Mouse (Mus musculus): Measurements from ENCODE around the gene Ripk3.
A peak's percentile ranks its signal among the peaks of the same experiment; 100 is the strongest.

The Ripk3 gene

GRCm38 (mm10) chr14:55795380-55796163 lies 6.9 kb upstream of the Ripk3 start:
- peak; percentile 43 to 56 for DNase-seq

DNA sequence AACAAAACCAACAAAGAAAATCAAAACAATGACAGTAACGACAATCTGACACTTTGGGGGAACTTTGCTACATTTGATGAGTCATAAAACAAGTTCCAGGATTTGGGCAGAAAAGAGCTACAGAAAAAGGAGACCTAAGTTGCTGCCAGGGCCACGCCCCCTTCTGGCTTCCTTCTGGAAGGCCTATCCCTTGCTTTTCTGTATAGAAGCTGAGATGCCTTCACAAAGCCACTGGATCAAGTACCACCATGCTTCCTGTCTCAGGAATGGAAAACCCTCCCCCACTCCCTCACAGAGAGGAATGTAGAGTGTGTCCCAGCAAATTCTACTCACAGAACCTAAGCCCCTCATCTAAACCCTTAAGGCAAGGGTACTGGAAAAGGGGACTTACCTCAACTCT lies 5.3 kb upstream of the Ripk3 start:
- DNase-seq = peak in 1 of 2 experiments; percentile 18

DNA sequence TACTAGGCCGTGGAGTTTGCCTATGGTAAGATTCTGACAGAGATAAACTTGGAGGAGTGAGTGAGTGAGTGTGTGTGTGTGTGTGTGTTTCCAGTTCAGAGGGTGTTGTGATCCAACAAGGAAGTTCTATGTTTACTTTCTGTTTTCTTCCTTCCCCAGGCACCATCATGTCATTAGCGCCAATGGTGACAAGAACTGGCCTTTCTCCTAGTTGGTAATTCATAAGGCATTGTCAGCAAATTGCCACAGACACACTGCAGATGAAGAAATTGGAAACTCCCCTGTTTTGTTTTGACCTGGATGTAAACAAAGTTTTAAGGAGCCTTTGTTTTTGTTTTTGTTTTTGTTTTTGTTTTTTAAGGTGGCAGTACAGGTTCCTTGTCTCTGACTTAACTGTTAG lies 4.8 kb upstream of the Ripk3 start:
- DNase-seq = peak in 1 of 2 experiments; percentile 3

GRCm38 (mm10) chr14:55787731-55788130 lies 934 bp downstream of the Ripk3 start:
- DNase-seq = peak; percentile 5 to 21

- DNase-seq = peak; percentile 26 to 34
Observed at GRCm38 (mm10) chr14:55785195-55785594, 3.5 kb downstream of the Ripk3 start.

- DNase-seq = peak; percentile 54 to 60
Observed at GRCm38 (mm10) chr14:55783958-55784235, 4.8 kb downstream of the Ripk3 start, which contains the start of gene Adcy4. Gene Adcy4, minus strand, starts transcription at chr14:55784095.

GRCm38 (mm10) chr14:55783171-55783957 lies 5.3 kb downstream of the Ripk3 start:
- peak; percentile 40 for DNase-seq

DNA sequence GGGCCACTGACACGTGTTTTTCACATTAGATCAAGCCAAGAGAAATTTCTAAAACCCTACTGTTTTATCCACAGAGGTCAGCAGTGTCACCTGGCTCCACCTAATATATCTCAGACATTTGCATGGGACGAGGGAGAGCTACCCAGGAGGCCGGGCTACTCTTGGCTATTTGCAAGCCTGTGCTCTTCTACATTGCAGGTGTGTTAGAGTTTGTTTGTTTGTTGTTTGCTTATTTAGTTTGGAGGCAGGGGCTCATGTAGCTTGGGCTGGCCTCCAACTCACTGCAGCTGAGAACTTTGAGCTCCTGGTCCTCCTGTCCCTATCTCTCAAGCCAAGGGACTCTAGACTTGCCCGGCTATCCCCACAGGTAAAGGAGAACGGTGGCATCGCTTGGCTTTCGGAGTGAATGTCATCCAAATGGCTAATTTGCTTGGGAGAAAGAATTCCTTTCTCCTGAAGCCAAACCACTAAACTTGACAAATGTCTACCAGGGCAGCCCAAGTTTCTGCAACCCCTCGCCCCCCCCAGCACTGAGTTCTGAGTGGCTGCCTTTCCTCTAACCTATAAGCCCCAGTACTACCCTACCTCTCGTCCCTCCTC lies 6.2 kb downstream of the Ripk3 start:
- DNase-seq = peak in 1 of 2 experiments; percentile 16

DNA sequence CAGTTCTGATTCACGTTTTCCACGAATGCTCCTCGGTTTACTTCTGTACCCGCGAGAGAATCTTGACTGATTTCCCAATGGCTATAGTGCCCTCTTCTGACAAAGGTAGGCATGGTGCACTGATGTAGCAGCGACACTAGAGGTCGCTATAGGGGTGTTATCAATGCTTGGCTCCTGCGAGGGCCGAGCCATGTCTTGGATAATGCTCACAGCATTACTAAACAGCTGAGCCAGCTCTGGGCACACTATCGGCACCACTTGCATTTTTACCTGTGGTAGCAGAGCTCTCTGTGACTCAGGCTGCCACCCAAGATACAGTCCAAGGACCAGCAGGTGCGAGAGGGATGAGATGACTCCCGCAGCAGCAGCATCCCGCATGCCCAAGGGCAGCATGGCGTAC lies 7.4 kb downstream of the Ripk3 start:
- DNase-seq = peak; percentile 68 to 80

- DNase-seq = peak; percentile 3 to 17
Observed at GRCm38 (mm10) chr14:55780736-55781135, 7.9 kb downstream of the Ripk3 start.

DNA sequence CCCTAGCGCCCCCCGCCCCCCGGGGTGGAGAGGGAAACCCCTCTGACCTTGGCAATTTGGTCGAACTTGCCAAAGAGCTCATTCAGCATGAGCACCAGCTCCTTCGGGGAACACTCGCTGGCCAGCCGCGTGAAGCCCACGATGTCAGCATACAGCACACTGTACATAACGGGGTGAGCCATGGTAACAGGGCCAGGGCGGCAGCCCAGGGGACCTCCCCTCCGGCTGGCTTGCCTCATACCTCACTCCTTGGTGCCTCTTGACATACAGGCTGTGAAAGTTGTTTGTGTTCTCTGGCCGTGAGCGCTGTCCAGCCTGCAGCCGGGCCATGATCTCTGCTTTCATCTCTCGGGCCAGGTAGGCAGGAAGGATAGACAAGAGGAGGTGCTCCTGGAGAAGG lies 9.0 kb downstream of the Ripk3 start:
- peak in 1 of 2 experiments; percentile 54 for DNase-seq

GRCm38 (mm10) chr14:55778686-55779085 lies 10.0 kb downstream of the Ripk3 start:
- peak in 1 of 2 experiments; percentile 19 for DNase-seq

- DNase-seq = peak in 1 of 2 experiments; percentile 20
Observed at GRCm38 (mm10) chr14:55777806-55778205, 10.9 kb downstream of the Ripk3 start.

DNA sequence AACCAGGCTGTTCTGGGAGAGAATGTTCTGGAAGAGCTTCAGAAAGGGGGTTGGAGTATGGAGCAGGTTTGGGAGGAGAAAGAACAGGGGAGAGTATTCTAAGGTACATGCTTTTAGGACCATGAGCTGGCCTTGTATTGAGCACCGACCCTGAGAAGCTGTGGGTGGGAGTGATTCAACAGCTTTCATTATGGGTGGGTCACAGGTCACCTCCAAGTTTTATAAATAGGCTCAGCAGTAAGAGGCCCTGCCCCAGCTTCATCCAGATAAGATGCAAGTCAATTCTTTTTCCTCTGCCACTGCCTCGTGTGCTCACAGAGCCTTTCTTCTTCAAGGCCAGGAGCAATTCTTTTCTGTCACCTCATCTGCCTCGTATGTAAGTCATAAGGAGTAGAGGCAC lies 11.5 kb downstream of the Ripk3 start:
- peak in 1 of 2 experiments; percentile 8 for DNase-seq

DNA sequence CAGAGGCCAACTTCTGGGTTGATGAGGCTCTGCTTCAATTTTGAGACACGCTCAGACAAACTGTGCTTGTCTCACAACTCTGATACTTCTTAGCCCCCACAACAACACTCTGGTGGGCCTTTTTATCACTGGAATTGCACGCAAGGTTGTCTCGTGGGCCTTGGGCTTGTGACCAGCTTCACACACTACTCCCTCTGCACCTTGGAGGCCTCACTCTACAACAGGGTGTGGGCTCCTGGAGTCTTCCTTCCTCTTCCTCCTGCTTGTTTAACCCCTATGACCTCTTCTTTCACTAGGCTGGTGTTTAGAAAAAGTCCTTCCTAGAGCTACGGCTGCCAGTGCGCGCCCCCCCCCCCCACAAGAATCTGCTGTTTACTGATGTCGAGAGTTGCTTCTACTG lies 12.0 kb downstream of the Ripk3 start:
- DNase-seq = peak in 1 of 2 experiments; percentile 18

DNA sequence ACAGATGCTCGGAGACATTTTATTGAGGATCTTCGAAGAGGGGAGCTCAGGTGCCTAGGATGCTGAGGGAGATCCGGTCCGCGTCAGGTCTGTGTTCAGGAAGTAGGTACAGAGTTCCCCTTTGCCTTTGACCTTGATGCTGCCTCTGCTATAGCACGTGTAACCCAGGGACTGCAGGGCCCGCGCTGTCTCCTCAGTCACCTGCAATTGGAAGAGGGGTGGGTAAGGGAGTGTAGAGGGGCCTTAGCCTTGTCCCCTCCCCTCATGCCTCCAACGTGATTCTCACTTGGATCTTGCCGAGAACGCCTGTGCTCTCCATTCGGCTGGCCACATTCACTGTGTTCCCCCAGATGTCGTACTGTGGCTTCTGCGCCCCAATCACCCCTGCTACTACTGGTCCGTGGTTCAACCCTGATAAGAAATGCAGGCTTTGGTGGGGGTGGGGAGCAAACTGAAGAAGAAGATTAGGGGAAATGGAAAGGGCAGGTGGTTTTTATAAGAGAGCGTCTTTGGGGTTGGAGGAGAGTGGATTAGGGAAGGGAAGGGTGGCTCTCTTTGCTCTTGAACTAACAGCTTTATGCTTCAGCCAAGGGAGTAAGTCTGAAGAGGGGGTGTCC lies 19.5 kb downstream of the Ripk3 start:
- no peak for DNase-seq

DNA sequence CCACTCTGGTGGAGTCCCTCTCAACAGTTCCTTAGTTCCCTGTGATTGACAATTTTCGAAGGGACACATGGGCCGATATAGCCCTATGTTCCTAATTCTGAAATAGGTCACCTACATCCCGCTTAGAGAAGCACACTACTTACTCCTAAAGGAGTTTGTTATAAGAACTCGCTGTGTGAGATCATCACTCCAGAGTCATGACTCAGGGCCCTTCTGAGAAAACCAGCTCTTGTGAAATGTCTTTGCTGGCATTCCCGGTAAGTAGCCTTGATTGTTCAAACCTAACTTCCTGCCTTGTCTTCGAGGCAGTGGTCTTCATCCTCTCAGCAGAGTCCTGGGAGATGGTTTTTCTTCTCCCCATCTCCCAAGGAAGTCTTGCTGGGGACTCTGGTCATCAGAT lies 20.1 kb downstream of the Ripk3 start:
- DNase-seq = no peak

DNA sequence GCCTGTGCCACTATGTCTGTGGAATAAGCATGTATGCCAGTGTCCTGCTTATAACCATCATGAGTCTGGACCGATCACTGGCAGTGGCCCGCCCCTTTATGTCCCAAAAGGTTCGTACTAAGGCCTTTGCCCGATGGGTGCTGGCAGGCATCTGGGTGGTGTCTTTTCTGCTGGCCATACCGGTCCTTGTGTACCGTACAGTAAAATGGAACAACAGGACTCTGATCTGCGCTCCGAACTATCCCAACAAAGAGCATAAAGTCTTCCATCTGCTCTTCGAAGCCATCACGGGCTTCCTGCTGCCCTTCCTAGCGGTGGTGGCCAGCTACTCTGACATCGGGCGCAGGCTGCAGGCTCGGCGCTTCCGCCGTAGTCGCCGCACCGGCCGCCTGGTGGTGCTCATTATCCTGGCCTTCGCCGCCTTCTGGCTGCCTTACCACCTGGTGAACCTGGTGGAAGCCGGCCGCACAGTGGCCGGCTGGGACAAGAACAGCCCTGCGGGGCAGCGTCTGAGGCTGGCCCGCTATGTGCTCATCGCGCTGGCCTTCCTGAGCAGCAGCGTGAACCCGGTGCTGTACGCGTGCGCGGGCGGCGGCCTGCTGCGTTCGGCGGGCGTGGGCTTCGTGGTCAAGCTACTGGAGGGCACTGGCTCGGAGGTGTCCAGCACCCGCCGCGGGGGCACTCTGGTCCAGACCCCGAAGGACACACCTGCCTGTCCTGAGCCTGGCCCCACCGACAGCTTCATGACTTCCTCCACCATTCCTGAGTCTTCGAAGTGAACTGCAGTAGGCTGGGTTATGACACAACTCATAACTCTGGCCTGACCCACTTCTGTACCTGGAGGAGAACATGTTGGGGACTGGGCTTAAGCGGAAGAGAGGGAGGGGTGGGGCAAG lies 20.9 kb downstream of the Ripk3 start:
- DNase-seq = peak; percentile 79 to 81

- peak in 1 of 2 experiments; percentile 26 for DNase-seq
Observed at GRCm38 (mm10) chr14:55765696-55766095, 23.0 kb downstream of the Ripk3 start, which contains the start of gene Ltb4r1. Gene Ltb4r1, plus strand, starts transcription at chr14:55765962.

DNA sequence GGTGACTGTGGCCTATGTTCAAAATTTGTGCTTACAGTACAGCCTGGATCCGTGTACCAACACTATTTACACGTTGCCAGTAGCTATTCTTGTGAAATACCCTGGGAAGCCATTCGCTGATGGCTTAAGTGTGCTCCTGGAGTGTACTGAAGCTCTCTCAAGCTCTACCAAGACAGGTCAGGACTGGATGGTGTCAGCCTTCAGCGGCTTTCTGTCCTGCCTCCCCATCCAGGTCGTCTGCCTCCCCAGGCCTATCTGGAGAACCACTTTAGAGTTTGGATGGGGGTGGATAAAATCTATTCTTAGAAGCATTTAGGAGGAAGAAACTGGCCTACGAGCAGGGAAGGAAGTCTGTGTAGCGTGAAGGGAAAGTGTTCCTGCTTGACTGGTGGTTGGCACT lies 25.5 kb downstream of the Ripk3 start:
- peak; percentile 55 to 70 for DNase-seq

GRCm38 (mm10) chr14:55762001-55762821 lies 26.5 kb downstream of the Ripk3 start:
- DNase-seq = peak; percentile 73 to 77

All from lung, postnatal 4 days (tissue).